Mouse (Mus musculus): ENCODE measurements at regions not wholly inside any gene's neighbourhood (a gene's known extent, or its start where the extent isn't known, plus 50 kb on each side); places are given as distances from the start of the nearest gene placed in this dataset.

DNA sequence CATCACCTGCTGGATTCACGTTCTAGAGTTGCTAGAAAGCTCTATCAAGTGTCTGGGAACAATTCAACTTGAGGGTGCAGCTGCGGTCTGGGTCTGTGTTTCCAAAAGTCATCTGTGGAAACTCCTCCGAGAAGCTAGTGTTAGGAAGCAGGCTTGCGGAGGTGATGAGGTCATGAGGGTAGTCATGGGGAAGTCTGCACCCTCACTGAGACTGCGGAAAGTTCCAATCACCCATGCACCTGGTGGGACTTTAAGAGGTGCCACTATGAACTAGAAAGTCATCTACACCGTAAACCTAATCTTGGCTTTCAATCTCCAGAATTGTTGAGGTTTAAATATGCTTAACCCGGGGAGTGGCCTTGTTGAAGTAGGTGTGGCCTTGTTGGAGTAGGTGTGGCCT is 195.5 kb upstream of the Afdn start:
- TF ChIP-seq FLI1 (IDR thresholded peaks at IDR 0.05; ENCODE audit: low read length) (no peak), GATA1 (IDR thresholded peaks at IDR 0.05; ENCODE audit: borderline replicate concordance, low read length) (no peak)

Data from megakaryocyte, embryonic 14.5 days (primary cell).